Mouse (Mus musculus): Measurements from ENCODE around the gene Zfp455. TPM values are rescaled to one million over a fixed set of nuclear protein-coding genes. Genes with fewer than 3 reads are reported as not detected.

The Zfp455 gene
- 3.3 TPM for polyA plus RNA-seq (2014; fragmentation: Illumina TruSeq; extraction: RNeasy Lipid Tissue Mini Kit (QIAGEN cat#74804); ENCODE audit: low read depth, low replicate concordance)

DNA sequence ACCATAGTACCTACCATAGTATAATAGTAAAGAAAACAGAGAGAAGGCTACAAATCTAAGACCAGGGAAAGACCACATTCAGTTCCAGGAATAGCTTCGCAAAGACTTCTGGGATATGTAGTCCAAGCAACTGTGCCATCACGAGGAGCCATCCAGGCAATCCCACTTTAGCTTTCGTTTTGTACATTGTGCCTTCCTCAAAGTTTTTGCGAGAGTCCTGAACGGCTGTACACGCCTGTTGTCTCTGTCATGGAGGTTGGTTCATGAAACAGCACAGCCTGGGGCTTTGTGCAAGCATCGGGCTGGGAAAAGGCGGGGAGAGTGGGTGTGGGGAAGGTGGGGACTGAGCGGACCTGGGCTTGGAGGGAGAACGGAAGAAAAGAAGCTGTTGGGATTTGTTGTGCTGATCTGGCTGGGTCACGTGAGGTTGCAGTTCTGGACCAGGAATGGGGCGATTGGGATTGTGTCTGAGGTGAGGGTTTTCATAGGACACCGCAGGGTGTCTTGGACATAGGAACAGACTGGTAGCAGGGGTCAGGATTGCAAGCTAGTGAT lies at the start of gene Zfp455:
TSS of gene Zfp455 (plus strand) at position 167 of the 555 bp plus-strand sequence.

DNA sequence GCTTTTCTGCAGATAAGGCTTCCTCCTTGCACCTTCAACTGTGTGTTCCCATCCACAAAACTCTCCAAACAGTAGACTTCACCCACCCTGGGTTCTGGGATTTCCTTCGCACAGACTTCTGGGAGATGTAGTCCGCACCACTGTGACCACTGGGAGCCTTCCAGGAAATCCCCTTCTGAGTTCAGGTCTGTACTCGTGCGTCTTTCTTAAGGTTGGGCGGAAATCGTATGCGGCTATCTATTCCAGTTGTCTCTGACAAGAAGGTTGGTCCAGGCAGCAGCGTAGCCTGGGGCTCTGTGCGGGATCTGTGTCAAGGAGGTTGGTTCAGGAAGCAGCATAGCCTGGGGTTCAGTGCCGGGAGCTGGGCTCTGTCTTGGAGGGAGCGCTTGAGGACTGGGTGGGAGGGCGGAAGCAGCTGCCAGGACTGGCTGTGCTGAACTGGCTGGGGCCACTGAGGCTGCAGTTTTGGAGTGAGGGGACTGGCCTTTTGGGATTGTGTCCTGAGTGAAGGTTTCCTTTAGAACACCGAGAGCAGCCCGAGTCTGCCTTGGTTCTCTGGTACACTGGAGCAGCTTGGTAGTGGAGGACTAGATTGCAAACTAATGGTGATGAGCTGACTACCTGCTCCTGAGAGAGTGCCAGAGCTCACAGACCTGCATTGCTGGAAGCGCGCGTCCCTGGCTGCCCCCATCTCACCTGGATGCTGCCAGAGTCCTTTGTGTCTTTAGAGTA lies 21.1 kb upstream of the Zfp455 start, which contains the start of gene Rsl1:
TSS of gene Rsl1 (plus strand) at position 192 of the 732 bp plus-strand sequence.

Other genes starting within 250 kb of the Zfp455 start
- 13.8 TPM for gene Zfp712, start 133.3 kb upstream of the Zfp455 start, polyA plus RNA-seq (2014; fragmentation: Illumina TruSeq; extraction: RNeasy Lipid Tissue Mini Kit (QIAGEN cat#74804); ENCODE audit: low read depth, low replicate concordance)
- 8.8 TPM for gene Zfp708, start 96.5 kb upstream of the Zfp455 start, polyA plus RNA-seq (2014; fragmentation: Illumina TruSeq; extraction: RNeasy Lipid Tissue Mini Kit (QIAGEN cat#74804); ENCODE audit: low read depth, low replicate concordance)
- gene Gm28557, start 85.9 kb upstream of the Zfp455 start, polyA plus RNA-seq (2014; fragmentation: Illumina TruSeq; extraction: RNeasy Lipid Tissue Mini Kit (QIAGEN cat#74804); ENCODE audit: low read depth, low replicate concordance), result 8.0 TPM
- gene Rslcan18, start 78.2 kb upstream of the Zfp455 start, polyA plus RNA-seq (2014; fragmentation: Illumina TruSeq; extraction: RNeasy Lipid Tissue Mini Kit (QIAGEN cat#74804); ENCODE audit: low read depth, low replicate concordance), result 0.22 TPM
- gene Zfp759, start 72.8 kb upstream of the Zfp455 start, polyA plus RNA-seq (2014; fragmentation: Illumina TruSeq; extraction: RNeasy Lipid Tissue Mini Kit (QIAGEN cat#74804); ENCODE audit: low read depth, low replicate concordance), result 91.1 TPM
- gene Rsl1, start 21.3 kb upstream of the Zfp455 start, polyA plus RNA-seq (2014; fragmentation: Illumina TruSeq; extraction: RNeasy Lipid Tissue Mini Kit (QIAGEN cat#74804); ENCODE audit: low read depth, low replicate concordance), result 7.8 TPM
- gene Zfp458, start 84.0 kb downstream of the Zfp455 start, polyA plus RNA-seq (2014; fragmentation: Illumina TruSeq; extraction: RNeasy Lipid Tissue Mini Kit (QIAGEN cat#74804); ENCODE audit: low read depth, low replicate concordance), result 35.9 TPM
- 1.3 TPM for gene Zfp457, start 112.0 kb downstream of the Zfp455 start, polyA plus RNA-seq (2014; fragmentation: Illumina TruSeq; extraction: RNeasy Lipid Tissue Mini Kit (QIAGEN cat#74804); ENCODE audit: low read depth, low replicate concordance)
- gene Zfp595, start 138.1 kb downstream of the Zfp455 start, polyA plus RNA-seq (2014; fragmentation: Illumina TruSeq; extraction: RNeasy Lipid Tissue Mini Kit (QIAGEN cat#74804); ENCODE audit: low read depth, low replicate concordance), result 10.1 TPM
- gene Gm28044, start 166.0 kb downstream of the Zfp455 start, polyA plus RNA-seq (2014; fragmentation: Illumina TruSeq; extraction: RNeasy Lipid Tissue Mini Kit (QIAGEN cat#74804); ENCODE audit: low read depth, low replicate concordance), result 2.2 TPM
- 5.3 TPM for gene Zfp953, start 166.1 kb downstream of the Zfp455 start, polyA plus RNA-seq (2014; fragmentation: Illumina TruSeq; extraction: RNeasy Lipid Tissue Mini Kit (QIAGEN cat#74804); ENCODE audit: low read depth, low replicate concordance)
- gene Gm28041, start 181.2 kb downstream of the Zfp455 start, polyA plus RNA-seq (2014; fragmentation: Illumina TruSeq; extraction: RNeasy Lipid Tissue Mini Kit (QIAGEN cat#74804); ENCODE audit: low read depth, low replicate concordance), result 0.48 TPM
- gene Zfp456, start 181.3 kb downstream of the Zfp455 start, polyA plus RNA-seq (2014; fragmentation: Illumina TruSeq; extraction: RNeasy Lipid Tissue Mini Kit (QIAGEN cat#74804); ENCODE audit: low read depth, low replicate concordance), result 1.2 TPM
- 2.6 TPM for gene Zfp429, start 205.3 kb downstream of the Zfp455 start, polyA plus RNA-seq (2014; fragmentation: Illumina TruSeq; extraction: RNeasy Lipid Tissue Mini Kit (QIAGEN cat#74804); ENCODE audit: low read depth, low replicate concordance)
- 1.3 TPM for gene Zfp459, start 226.9 kb downstream of the Zfp455 start, polyA plus RNA-seq (2014; fragmentation: Illumina TruSeq; extraction: RNeasy Lipid Tissue Mini Kit (QIAGEN cat#74804); ENCODE audit: low read depth, low replicate concordance)